Mouse (Mus musculus) spleen, adult 18-20 months (tissue): ENCODE data around the gene Hist1h4d.
"Not testable (repeated sequence)": the region's sequence is repeated elsewhere in the genome, so short reads cannot be mapped to it uniquely, and the experiment has no call there.

ENCODE experiments used
- DNase-seq, 2 experiments: peaks; one replicate each; pipeline ENCODE4 v3.0.0; 2022; ENCODE audit warnings: mixed read lengths in 2 of 2

Gene Hist1h4d

DNA sequence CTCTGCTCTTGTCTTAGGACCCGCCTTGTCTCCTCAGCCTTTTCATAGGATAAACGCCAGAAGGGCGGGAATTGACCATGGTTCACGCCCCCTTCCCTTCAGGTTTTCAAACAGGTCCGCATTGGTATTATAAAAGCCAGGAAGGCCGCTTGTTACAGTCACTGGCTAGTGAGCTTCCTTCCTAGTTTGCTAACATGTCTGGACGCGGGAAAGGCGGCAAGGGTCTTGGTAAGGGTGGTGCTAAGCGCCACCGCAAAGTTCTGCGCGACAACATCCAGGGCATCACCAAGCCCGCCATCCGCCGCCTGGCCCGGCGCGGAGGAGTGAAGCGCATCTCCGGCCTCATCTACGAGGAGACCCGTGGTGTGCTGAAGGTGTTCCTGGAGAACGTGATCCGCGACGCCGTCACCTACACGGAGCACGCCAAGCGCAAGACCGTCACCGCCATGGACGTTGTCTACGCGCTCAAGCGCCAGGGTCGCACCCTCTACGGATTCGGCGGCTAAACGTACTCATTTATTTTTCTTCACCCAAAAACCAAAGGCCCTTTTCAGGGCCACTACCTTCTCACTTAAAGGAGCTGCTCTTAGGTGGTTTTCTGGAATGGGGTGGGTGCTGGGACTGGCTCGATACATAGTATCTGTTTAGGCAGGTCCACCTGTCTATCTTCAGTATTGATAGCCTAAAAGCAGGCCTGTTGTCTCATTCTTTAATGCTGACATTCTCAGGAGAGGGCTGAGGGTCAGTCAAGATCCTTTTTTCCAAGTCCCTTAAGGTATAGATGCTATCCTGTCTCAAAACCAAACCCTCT, at the start of gene Hist1h4d:
Gene Hist1h4d (plus strand): TSS at position 191 of the 811 bp plus-strand sequence.
- peak; percentile 86 to 90 for DNase-seq

DNA sequence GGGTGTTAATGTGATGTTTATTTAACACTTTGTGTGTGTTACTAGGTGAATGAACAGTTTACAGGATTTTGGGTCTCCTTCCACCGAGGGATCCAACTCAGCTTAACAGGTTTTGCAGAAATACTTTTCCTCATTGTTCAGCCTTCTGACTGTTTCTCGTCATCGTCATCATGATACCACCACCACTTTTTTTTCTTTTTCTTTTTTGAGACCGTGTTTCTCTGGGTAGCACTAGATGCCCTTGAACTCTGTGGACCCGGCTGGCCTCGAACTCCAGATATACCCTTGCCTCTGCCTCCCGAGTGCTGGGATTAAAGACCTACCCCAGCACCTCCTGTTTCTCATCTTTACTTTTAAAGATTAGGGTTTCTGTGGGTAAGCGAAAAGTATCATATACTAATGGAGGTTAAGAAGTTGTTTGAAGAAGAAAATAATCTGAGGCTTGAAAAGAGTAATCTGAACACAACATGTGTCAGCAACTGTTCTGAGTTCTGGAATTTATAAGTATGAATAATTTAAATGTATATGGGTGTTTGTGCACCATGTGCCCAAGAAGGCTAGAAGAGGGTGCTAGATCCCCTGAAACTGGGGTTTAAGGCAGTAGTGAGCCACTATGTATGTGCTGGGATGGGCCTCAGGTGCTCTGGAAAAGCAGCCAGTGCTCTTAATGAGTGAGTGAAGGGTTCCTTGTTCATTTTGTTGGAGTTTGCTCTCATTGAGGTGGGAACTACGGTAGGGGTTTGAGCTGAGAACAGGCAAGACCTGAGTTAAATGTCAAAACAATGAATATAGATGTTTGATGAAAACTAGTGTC, 48.9 kb upstream of the Hist1h4d start:
- DNase-seq, result no peak

- peak in 1 of 2 experiments; percentile 24 for DNase-seq
Observed at GRCm38 (mm10) chr13:23533560-23534367, 47.6 kb upstream of the Hist1h4d start, which contains the start of gene Hist1h2af. Gene Hist1h2af (plus strand): TSS chr13:23533906.

DNA sequence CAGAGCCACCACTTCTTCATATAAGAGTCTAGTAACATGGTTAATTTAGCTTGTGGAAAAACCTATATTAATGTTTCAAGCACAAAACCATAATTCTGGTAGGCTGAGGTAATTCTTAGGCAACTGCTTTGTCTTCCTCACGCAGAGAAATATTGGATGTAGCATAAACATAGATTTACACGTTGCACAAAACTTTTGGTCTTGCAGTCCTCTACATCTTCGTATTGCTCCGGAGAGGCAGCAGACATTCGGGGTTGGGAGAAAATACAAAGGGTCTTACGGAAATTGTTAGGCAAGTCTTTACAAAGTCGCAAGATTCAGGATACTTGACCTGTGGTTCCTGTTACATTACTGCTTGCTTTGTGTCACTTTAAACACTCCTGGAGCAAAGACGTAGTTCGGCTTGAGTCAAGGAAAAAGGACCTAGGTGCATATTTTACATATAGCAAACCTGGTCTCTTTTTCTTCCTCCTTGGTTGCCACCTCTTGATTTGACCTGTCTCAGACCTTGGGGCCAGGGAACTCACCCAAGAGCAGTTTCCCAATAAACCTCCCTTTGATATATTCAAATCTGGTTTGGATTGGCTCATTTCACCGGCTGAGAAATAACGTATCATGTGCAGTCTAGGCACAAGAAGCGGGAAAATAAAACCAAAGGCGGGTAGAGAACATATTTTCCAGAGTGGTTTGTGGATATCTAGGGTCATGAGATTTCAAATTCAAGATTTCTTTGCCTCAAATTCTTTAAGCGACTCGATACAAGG, 46.8 kb upstream of the Hist1h4d start:
- no peak for DNase-seq

DNA sequence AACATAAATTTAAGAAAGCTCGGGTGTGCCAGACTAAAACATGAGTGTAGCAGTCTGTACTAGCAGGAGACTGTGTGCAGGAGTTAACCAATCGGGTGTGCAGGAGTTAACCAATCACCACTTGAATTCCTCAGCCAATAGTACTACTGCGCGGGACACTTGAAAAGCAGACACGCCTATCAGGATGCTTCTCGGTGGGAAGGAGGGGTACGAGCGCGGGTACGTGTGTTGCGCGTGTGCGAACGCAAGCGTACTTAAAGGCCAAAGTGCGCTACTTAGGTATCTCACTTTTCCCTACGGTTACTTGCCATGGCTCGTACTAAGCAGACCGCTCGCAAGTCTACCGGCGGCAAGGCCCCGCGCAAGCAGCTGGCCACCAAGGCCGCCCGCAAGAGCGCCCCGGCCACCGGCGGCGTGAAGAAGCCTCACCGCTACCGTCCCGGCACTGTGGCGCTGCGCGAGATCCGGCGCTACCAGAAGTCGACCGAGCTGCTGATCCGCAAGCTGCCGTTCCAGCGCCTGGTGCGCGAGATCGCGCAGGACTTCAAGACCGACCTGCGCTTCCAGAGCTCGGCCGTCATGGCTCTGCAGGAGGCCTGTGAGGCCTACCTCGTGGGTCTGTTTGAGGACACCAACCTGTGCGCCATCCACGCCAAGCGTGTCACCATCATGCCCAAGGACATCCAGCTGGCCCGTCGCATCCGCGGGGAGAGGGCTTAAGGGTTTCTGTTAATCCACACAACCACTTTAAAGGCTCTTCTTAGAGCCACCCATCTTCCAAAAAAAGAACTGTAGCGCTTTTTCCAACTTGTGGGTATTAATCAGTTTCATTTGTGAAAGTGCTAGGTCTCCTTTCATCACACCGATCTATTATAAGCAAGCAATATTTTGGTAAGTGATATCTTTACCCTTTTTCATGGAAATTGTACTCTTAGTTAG, 46.0 kb upstream of the Hist1h4d start, which contains the start of gene Hist1h3g:
Gene Hist1h3g (plus strand): TSS at position 286 of the 939 bp plus-strand sequence.
- DNase-seq, result peak; percentile 64 to 78

DNA sequence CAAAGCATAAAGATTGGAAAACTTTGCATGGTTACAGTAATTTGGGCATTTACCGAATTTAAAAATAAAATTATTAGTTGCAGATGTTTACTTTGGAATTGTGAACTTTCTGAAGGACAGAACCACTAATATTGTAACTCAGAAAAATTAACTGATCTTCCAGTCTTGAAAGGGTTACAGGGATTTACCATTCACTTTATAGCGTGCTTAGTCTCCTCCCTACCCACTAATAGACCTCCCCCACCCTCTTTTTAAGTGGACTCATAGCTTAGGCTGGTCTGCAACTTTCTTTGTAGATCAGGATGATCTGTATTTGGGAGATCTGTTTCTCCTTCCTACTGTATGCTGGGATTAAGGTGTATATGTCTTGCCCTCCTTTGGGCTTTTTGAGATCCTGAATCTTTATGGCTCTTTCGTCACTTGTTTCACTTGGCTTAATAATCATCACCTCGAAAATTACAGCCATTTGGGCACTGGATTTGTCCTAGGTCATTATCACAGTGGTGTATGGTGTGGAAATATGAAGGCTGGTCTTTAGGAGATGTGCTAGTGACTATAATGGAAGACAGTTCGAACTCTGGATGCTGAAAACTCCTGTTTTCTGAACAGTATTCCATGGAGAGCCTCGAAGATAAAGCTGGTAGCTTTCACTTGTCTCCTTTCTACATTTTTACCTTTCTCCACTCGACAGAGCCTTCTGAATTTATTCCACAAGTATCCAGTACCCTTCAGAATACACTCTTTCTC, 45.1 kb upstream of the Hist1h4d start:
- no peak for DNase-seq

DNA sequence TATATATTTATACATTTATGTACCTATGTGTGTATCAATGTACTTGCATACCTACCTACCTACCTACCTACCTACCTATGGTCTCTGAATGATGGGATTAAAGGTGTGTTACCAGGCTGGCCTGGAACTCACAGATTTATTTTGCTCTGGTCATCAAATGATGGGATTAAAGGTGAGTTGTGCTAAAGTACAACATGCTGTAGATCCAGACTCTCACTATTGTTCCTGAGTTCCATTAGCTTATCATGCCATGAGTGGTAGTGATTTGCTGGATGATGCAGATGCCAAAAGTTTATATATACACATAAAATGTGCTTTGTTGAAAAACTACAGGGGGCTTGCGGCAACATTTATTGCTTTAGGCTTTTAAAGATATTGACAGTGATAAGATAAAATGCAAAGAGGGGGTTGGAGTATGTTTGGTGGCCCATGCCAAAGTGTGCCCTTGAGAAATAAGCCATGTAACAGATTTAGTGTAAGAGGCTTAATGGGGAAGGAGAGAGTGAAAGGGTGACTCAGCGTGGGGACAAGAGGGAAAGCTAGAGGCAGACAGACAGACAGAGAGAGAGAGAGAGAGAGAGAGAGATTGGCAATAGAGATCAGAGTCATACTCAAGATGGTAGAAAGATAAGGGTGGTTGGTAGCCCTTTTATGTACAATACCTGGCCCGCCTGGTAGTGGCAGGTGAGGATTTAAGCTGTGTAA, 44.2 kb upstream of the Hist1h4d start:
- no peak for DNase-seq

- no peak for DNase-seq
Observed at GRCm38 (mm10) chr13:23538249-23538648, 43.1 kb upstream of the Hist1h4d start.

- not testable (repeated sequence) for DNase-seq
Observed at GRCm38 (mm10) chr13:23539821-23540220, 41.6 kb upstream of the Hist1h4d start.

DNA sequence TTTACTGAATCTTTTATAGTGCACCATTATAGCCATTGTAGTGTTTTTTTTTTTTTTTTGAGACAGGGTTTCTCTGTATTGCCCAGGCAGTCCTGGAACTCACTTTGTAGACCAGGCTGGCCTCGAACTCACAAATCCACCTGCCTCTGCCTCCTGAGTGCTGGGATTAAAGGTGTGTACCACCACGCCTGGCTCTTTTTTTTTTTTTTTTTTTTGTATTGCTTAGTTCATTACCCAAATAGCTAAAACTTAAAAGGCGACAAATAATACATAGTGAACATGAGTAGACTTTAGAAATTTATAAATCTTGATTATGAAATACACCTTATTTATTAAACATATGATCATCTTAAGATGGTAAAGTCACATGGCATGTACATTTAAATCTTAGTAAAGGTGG, 39.9 kb upstream of the Hist1h4d start:
- no peak for DNase-seq

DNA sequence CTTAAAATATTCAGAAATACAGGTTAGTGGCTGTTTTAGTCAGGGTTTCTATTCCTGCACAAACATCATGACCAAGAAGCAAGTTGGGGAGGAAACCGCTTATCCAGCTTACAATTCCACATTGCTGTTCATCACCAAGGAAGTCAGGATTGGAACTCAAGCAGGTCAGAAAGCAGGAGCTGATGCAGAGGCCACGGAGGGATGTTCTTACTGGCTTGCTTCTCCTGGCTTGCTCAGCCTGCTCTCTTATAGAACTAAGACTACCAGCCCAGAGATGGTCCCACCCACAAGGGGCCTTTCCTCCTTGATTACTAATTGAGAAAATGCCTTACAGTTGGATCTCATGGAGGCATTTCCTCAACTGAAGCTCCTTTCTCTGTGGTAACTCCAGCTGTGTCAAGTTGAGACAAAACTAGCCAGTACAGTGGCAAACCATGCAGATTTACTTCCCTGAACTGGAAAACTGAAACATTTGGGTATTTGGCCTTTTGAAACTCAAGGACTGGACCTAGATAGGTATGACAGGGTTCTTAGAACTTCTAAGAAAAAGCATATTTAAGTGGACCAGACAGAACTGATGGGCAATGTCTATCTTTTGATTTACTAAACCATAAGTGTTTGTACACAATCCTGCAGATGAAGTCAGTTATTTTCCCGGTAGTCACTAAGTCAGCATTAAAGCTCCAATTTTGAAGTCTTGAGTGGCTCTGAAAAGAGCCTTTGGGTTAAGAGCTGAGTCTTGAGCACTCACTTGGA, 39.0 kb upstream of the Hist1h4d start:
- DNase-seq, result not testable (repeated sequence)

GRCm38 (mm10) chr13:23542999-23543607, 38.3 kb upstream of the Hist1h4d start, which contains the start of gene Hist1h2bh:
Gene Hist1h2bh (minus strand): TSS chr13:23543392.
- DNase-seq, result peak; percentile 42 to 53

- DNase-seq, result peak; percentile 52 to 66
Observed at GRCm38 (mm10) chr13:23543965-23544786, 37.2 kb upstream of the Hist1h4d start, which contains the start of gene Hist1h3f. Gene Hist1h3f (plus strand): TSS chr13:23544052.

DNA sequence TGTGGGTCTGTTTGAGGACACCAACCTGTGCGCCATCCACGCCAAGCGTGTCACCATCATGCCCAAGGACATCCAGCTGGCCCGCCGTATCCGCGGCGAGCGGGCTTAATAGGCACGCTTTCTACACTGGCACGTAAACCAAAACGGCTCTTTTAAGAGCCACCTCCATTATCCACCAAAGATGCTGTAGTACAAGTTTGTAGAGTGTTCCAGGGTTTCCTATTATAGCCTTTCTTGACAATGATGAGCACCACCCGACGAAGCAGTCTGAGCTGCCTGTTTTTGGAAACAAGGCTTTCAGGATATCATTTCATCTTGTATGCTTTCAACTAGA, 36.6 kb upstream of the Hist1h4d start:
- not testable (repeated sequence) for DNase-seq

DNA sequence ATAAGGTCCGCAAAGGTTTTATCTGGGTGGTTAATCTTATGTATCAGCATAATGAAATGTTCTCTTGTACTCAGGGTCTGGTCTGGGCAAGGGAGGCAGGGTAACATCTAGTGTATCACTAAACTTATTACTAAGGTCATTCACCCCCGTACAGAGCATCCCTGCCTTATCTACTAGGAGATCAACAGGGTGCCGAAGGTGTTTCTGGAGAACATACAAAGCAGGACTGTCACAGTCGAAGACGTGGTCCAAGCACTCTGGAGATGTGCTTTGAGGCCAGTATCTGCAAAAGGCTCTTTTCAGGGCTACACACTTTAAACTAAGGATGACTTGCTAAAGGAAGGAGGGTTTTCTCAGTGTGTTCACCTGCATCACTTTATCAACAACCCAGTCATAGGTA, 34.7 kb upstream of the Hist1h4d start:
- DNase-seq, result no peak

DNA sequence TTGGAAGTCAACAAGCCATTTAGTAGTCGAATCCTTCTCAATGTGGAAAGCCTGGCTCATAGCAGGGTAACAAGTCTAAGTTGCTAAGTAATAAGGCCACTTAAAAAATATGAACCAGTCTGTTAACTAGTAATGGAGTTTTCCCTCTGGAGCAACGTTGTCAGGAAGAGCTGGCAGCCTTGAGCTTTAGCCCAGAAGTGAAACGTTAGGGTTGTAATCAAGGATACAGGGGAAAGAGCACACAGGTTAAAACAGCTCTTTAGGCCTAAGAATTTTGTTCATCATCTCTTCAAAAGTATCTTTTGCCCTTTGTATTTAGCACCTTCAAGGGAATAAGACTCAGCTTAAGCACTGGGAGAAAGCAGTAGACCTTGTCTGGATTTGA, 30.6 kb upstream of the Hist1h4d start:
- no peak for DNase-seq
